Mouse (Mus musculus): ENCODE data around the gene Fam83g.

- TF ChIP-seq CTCF (IDR thresholded peaks at IDR 0.05; ENCODE audit: low read depth): no peak
- TF ChIP-seq EP300 (IDR thresholded peaks at IDR 0.05; ENCODE audit: low read depth): no peak
Measured at GRCm38 (mm10) chr11:61653568-61653967, 30.3 kb upstream of the Fam83g start.
